Mouse (Mus musculus) embryonic facial prominence, embryonic 15.5 days (tissue): ENCODE results near the gene Birc6. TPM values are rescaled to one million over a fixed set of nuclear protein-coding genes. Genes with fewer than 3 reads are reported as not detected.

Experiments used
- polyA plus RNA-seq: library from polyadenylated mRNA; unstranded; fragments of >200 nt; fragmentation: Nextera tagmentation; extraction: Ambion mirVana; gene quantifications from 2 replicates; pipeline ENCODE4 v1.2.1, GENCODE M21; 2015

Birc6 gene
- polyA plus RNA-seq, 1 experiment from 2014 or later = 79.5 TPM

Other genes with a start within 250 kb of the Birc6 start
- 83.1 and 88.5 TPM in 2 replicates for gene Memo1, start 232.8 kb upstream of the Birc6 start, polyA plus RNA-seq
- gene Dpy30, start 204.4 kb upstream of the Birc6 start, polyA plus RNA-seq = 191 and 200 TPM in 2 replicates
- 17.0 and 17.1 TPM in 2 replicates for gene Spast, start 189.3 kb upstream of the Birc6 start, polyA plus RNA-seq
- 38.9 and 40.9 TPM in 2 replicates for gene Slc30a6, start 132.7 kb upstream of the Birc6 start, polyA plus RNA-seq
- gene Nlrc4, start 69.2 kb upstream of the Birc6 start, polyA plus RNA-seq = 0.43 and 0.51 TPM in 2 replicates
- 68.0 and 71.9 TPM in 2 replicates for gene Yipf4, start 38.8 kb upstream of the Birc6 start, polyA plus RNA-seq
- 18.2 and 21.6 TPM in 2 replicates for gene Ttc27, start 189.4 kb downstream of the Birc6 start, polyA plus RNA-seq